Mouse (Mus musculus) olfactory bulb, adult 2 months (tissue): ENCODE measurements around the gene Os9. TPM values are rescaled to one million over a fixed set of nuclear protein-coding genes. Genes with fewer than 3 reads are reported as not detected.
A peak's percentile ranks its signal among the peaks of the same experiment; 100 is the strongest.
"Not testable (repeated sequence)": the region's sequence is repeated elsewhere in the genome, so short reads cannot be mapped to it uniquely, and the experiment has no call there.

ENCODE experiments used
- H3K27ac ChIP-seq: fragments of 200-500 bp; 2 replicates; pipeline ENCODE4 v1.5.1; 2012; ENCODE audit warnings: low read depth, low read length; ENCODE audit not compliant: insufficient read depth
- H3K4me1 ChIP-seq: fragments of 200-500 bp; 2 replicates; pipeline ENCODE4 v1.6.1; 2012; ENCODE audit warnings: low read length; ENCODE audit not compliant: control insufficient read depth, insufficient read depth
- H3K4me3 ChIP-seq: fragments of 200-500 bp; 2 replicates; pipeline ENCODE4 v1.5.1; 2012; ENCODE audit warnings: mild to moderate bottlenecking, low read depth, low read length, moderate library complexity; ENCODE audit not compliant: insufficient read depth
- CTCF ChIP-seq: fragments of 200-500 bp; IDR thresholded peaks from 2 replicates; pipeline ENCODE4 v1.5.1; 2012; ENCODE audit warnings: low read depth, mild to moderate bottlenecking, low read length, moderate library complexity; ENCODE audit not compliant: insufficient read depth
- POLR2A ChIP-seq: fragments of 200-500 bp; IDR thresholded peaks from 2 replicates; pipeline ENCODE4 v1.6.1; 2012; ENCODE audit warnings: mild to moderate bottlenecking, low read depth, low read length, moderate library complexity; ENCODE audit not compliant: insufficient read depth
- WGBS: fragments of 180-500 bp; shearing (Covaris S2); methylation state at CpG from one replicate; pipeline ENCODE4 v1.1.7; 2018; 5-methylcytosine and 5-hydroxymethylcytosine counted together
- polyA plus RNA-seq: library from polyadenylated mRNA; stranded (reverse); fragments of >200 nt; gene quantifications from 2 replicates; pipeline ENCODE4 v1.2.4, GENCODE M21; 2012; ENCODE audit warnings: low replicate concordance; ENCODE audit not compliant: missing spikeins, insufficient read depth, insufficient read length

Gene Os9
- polyA plus RNA-seq, 1 experiment, result 124 TPM

GRCm38 (mm10) chr10:127135118-127135836 lies 14.3 kb upstream of the Os9 start:
- no peaks in the 10 kb centered on the region for H3K4me1 ChIP-seq
- no peak overlapping the region for H3K4me3 ChIP-seq
- TF ChIP-seq CTCF (no peak), POLR2A (no peak)
- H3K27ac ChIP-seq, result no peak overlapping the region
- 38% methylated on average over 8 of the region's 8 CpGs for WGBS

- H3K4me1 ChIP-seq, H3K27ac ChIP-seq, H3K4me3 ChIP-seq: not testable (repeated sequence)
- WGBS, result 77% methylated on average over 3 of the region's 3 CpGs
These were observed 13.6 kb upstream of the Os9 start for GRCm38 (mm10) chr10:127134394-127135035.

GRCm38 (mm10) chr10:127132469-127132868 lies 11.5 kb upstream of the Os9 start:
- Histone ChIP-seq H3K4me3 (no peak overlapping the region), H3K27ac (no peak overlapping the region), H3K4me1 (no peaks in the 10 kb centered on the region)
- TF ChIP-seq POLR2A (no peak), CTCF (no peak)
- WGBS, result 79% methylated on average over 5 of the region's 5 CpGs

GRCm38 (mm10) chr10:127129431-127129830 lies 8.5 kb upstream of the Os9 start:
- 61% methylated on average over 4 of the region's 4 CpGs for WGBS
- no peak overlapping the region for H3K27ac ChIP-seq
- no peak for TF ChIP-seq CTCF
- TF ChIP-seq POLR2A, result no peak
- H3K4me3 ChIP-seq, result no peak overlapping the region
- H3K4me1 ChIP-seq, result no peaks in the 10 kb centered on the region

GRCm38 (mm10) chr10:127127711-127128279 lies 6.9 kb upstream of the Os9 start:
- Histone ChIP-seq H3K4me1 (peaks cover 6% of the 10 kb centered on the region; the same call in 1 of the 2 replicates), H3K4me3 (no peak overlapping the region), H3K27ac (no peak overlapping the region)
- TF ChIP-seq CTCF, result no peak
- no peak for TF ChIP-seq POLR2A
- 87% methylated on average over 7 of the region's 7 CpGs for WGBS

DNA sequence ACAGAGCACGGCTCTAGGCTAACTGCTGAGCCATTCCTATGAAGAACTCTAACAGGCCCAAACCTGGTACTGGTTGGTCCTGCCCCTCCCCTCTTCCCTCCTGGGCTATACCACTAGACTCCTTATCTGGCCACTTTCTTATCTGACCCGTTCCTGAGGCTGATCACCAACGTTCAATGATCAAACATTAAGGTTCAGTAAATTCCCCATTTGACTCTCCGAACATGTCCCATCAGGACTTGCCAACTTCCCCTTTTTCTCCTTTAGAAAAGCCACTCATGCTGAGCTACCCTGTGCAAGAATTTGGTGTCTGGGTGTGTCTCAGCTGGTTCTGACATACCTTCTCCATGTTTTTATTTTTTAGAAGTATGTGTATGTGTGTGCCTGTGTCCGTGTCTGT lies 5.6 kb upstream of the Os9 start:
- no peak overlapping the region for H3K4me3 ChIP-seq
- TF ChIP-seq CTCF (no peak), POLR2A (no peak)
- H3K27ac ChIP-seq, result no peak overlapping the region
- WGBS, result 85% methylated on average over 5 of the region's 5 CpGs
- H3K4me1 ChIP-seq, result peaks cover 6% of the 10 kb centered on the region; the same call in 1 of the 2 replicates

GRCm38 (mm10) chr10:127125210-127126001 lies 4.5 kb upstream of the Os9 start:
- TF ChIP-seq CTCF (no peak), POLR2A (no peak)
- WGBS, result 76% methylated on average over 9 of the region's 9 CpGs
- Histone ChIP-seq H3K4me1 (peaks cover 8% of the 10 kb centered on the region; the same call in 1 of the 2 replicates), H3K4me3 (no peak overlapping the region), H3K27ac (no peak overlapping the region)

- 5% methylated on average over 4 of the region's 4 CpGs for WGBS
These were observed 2.5 kb upstream of the Os9 start for GRCm38 (mm10) chr10:127123436-127123805.

DNA sequence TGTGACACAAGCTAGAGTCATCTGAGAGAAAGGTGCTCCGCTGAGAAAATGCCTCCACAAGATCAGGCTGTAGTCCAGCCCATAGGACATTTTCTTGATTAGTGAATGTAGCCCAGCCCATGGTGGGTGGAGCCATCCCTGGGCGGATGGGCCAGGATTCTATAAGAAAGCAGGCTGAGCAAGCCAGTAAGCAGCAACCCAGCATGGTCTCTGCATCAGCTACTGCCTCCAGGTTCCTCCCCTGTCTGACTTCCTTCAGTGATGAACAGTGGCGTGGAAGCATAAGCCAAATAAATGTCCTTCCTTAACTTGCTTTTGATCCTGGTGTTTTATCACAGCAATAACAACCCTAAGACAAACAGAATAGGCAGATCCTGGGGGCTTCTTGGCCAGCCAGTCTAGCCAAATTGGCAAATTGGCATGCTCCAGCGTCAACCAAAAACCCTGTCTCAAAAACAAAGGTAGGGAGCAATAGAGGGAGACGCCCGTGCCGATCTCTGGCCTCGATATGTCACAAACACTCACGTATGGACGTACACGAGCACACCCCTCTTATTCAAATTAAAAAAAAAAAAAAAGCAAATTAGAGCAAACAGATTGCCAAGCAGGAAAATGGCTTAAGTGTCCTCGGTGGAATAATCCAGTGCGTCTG lies 2.0 kb upstream of the Os9 start:
- WGBS, result 3% methylated on average over 13 of the region's 13 CpGs
- H3K4me1 ChIP-seq, result peaks cover 11% of the 10 kb centered on the region
- peak overlapping the region; percentile 23 for H3K4me3 ChIP-seq
- H3K27ac ChIP-seq, result peak overlapping the region; percentile 70
- TF ChIP-seq POLR2A, result no peak
- TF ChIP-seq CTCF, result no peak

More at GRCm38 (mm10) chr10:127123436-127123805, 2.5 kb upstream of the Os9 start:
- Histone ChIP-seq H3K27ac (peak overlapping the region; percentile 70), H3K4me1 (peaks cover 11% of the 10 kb centered on the region), H3K4me3 (peak overlapping the region; percentile 23)
- no peak for TF ChIP-seq CTCF
- no peak for TF ChIP-seq POLR2A
